Mouse (Mus musculus) spleen, postnatal 4 days (tissue): ENCODE data around the gene Zfp385c.
"Not testable (repeated sequence)": the region's sequence is repeated elsewhere in the genome, so short reads cannot be mapped to it uniquely, and the experiment has no call there.

Experiments
- DNase-seq, 2 experiments: peaks; one replicate each; pipeline ENCODE4 v3.0.0; 2022; ENCODE audit warnings: low spot score in 2 of 2

The Zfp385c gene

DNA sequence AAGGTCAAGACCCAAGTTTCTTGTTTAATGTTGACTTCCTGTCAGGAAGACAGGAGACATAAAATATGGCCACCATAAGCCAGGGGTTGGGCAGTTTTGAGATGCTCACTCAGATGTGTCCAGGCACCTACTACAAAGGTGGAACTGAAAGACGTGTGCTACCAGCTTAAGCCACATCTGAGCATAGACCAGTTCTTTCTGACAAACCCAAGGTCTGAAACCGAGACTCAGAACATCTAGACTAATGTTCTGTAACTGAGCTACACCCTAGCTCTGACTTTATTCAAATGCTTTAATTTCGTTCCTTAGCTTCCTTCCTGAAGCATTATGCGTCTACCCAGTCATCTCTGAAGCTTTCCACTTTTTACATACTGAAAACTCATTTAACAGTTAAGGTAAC is 94.2 kb downstream of the Zfp385c start:
- DNase-seq = no peak

DNA sequence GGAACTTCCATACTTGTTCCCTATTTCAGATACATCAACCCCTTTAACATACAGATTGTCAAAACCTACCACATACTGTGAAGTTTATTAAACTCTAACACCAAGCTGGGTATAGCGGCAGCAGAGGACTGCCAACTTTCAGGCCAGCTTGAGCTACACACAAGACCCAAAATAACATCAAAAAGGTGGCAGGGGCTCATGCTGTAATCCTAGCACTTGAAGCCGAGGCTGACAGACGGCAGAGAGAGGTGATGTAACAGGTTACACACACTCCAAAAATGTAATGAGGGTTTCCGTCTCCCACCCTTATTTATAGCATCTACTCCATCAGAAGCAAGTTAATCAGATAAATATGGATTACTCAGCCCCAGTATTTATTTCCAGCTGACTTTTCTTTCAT is 96.7 kb downstream of the Zfp385c start:
- DNase-seq = no peak

DNA sequence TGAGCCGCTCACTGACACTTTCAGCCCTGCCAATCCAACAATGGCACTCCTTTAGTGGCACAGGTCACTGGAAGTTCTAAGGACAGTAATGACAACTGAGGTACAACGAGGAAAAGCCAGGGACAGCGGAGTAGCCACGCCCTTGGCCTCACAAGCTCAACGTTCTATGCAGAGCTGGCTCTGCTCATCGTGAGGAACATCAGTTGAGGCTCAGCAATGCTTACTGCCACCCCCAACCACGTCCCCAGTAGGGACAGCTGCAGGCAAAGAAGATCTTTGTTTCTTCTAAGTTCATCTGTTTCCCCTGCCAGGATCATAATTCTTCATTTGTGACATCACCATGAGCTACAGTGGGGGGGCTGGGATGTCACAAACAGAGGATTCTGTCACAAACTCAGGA is 97.6 kb downstream of the Zfp385c start:
- DNase-seq = no peak

DNA sequence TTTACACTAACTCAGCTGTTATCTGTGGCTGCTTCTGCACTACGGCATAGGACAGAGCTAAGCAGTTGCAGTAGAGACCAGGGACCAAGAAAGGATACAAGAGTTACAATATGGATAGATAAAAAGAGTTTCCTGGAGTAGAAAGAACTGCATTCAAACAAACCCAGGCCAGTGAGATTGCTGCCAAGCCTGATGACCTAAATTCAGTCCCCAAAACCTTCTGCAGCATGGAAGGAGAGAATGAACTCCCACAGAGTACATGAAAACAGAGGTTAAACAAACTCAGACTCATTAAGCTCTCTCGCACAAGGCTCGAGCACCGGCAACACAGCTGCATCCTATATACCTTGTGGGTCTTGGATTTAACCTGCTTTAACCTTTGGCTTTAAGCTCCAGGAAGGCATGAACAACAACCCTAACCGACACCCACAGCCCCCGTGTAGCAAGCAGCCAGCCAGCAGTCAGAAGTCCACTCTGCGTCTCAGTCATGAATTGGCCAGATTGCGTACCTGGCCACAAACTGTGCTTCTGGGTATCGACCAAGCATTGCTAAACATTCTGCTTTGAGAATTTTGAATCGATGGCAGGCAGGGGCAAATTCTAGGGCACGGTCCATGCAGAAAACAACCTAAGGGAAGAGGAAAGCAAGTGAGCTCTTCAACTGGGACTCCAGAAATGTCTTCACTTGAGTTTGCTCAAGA is 99.8 kb downstream of the Zfp385c start:
- DNase-seq = no peak

DNA sequence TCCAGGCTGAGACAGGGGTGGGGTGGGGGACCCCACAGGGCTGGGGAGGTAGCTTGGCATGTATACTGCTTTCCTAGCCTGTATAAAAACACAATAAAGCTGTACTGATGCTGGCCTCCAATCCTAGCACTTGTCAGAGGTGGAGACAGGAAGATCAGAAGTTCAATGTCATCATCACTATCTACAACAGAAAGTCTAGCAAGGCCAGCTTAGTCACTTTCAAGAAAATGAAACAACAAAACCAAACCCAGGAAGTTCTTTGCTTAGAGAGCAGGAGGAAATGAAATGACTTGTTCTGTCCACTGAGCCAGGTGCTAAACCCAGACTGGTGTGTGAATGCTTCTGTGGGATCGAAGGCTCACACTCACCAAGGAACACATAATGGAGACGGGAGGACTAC is 103.8 kb downstream of the Zfp385c start:
- DNase-seq = no peak

DNA sequence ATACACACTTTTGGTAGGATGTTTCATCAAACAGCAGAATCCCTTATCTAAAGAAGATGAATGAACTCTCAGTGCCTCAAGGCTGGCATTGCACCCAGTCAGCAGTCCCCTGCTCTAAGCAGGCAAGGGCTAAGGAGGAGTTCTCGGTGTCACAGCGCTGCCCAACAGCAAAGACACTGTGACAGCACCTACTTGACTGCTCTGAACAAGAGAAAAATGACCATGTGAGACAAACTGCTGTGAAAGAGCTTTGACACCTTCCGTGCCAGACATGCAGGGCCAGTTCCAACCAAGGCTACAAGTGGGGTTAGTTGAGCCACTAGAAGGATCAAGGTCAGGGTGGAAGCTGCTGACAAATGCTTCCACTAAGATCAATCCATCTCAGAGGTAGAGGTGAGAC is 107.1 kb downstream of the Zfp385c start:
- DNase-seq = no peak

DNA sequence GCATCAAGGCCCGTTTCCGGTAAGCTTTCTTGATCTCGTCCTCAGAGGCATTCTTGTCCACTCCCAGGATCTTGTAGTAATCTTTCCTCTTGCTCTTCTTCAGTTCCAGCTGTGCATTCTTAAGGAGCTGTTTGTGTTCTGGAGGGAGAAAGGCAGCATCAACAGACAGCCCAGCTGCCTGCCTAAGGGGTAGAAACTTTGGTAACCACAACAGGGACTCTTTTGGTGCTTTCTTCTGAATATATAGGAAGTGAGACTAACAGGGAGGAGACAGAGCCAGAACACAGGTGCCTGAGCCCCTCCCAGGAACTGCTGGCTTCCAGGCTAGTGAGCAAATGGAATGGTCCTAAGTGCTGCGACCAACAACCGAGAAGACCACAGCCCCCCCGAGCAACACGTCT is 107.7 kb downstream of the Zfp385c start:
- no peak for DNase-seq

DNA sequence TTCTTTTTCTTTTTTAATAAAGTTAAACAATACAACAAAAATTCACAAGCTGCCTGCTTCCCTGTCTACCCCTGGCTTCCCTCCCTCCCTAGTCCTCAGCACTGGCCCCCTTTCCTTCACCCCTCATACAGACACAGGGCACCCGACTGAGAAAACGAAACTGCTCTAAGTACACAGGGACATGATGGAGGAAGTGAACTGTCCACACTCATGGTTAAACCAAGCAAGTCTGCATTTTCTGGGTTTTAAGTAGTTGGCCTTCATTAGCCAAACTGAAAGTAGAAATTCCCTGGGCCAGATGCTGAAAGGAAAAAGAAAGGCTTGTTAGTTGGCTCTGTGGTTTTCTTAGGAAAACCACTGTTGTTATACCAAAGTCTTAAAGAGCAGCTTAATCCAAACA is 109.4 kb downstream of the Zfp385c start:
- no peak for DNase-seq

DNA sequence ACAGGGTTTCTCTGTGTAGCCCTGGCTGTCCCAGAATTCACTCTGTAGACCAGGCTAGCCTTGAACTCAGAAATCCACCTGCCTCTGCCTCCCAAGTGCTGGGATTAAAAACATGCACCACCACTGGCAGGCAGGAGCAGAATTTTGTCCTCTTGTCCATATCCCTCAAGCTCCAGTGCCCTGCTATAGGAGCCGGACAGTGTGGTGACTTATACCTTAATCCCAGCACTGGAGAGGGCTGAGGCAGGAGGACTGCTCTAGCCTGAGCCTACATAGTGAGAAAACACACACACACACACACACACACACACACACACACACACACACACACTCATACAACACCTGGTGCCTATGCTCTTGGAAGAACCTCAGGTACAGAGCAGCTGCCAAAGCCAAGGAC is 109.8 kb downstream of the Zfp385c start:
- not testable (repeated sequence) for DNase-seq

DNA sequence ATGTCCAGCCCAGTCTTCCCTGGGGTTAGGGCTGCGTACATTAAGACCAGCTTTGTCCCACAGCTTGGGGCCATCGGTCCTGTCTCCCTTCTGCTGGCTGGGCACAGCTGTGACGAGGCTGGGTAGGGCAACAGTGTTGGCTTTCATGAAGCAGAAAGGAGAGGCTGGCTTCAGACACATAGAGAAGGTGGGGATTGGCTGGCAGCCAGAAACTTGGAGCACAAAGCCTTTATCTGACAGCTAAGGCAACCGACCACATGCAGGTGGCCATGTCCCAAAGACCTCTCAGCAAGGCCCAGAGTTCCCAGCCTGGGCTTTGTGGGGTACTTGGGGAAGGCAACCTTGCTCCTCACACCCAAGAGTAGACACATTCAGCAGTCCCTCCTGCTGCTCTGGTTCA is 110.5 kb downstream of the Zfp385c start:
- DNase-seq = peak; percentile 64 to 80

DNA sequence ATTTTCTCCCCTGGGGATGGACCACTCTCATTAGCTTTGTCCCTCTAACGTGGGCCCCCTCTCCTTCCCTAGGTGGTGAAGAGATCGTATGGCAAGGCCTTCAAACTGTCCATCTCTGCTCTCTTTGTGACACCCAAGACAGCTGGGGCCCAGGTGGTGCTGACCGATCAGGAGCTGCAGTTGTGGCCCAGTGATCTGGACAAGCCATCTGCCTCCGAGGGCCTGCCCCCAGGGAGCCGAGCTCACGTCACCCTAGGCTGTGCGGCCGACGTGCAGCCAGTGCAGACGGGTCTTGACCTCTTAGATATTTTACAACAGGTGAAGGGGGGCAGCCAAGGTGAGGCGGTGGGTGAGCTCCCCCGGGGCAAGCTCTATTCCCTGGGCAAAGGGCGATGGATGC is 112.0 kb downstream of the Zfp385c start:
- peak in 1 of 2 experiments; percentile 29 for DNase-seq

DNA sequence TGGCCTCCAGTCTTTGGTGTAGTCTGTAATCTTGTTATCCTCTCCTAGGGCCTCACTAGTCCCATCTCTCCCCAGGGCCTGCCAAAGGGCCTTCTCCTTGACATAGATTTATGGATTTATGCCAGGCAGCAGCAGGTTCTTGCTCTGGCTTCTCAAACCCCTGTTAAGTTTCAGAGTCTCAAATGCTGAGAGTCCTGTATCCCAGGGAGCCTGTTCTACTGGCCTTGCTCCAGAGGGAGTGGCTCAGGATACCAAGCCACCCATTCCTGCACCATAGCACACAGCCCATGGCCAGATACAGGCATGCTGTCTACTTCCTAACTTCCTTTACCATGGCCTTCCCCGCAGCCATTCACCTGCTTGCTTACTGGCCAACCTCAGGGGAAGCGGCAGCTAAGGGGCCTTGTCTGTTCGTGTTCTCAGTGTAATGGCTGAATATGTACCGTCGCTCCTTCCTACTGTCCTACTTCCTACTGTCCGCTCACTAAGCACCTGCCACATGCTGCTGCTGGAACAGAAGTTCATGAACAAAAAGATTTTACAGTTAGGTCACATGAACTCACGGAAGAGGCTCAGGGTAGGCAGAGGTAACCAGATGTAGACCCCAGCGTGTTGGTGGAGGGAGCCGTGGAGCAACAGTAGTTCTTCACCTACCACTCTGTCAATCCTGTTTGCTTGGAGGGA is 113.0 kb downstream of the Zfp385c start:
- DNase-seq = no peak

DNA sequence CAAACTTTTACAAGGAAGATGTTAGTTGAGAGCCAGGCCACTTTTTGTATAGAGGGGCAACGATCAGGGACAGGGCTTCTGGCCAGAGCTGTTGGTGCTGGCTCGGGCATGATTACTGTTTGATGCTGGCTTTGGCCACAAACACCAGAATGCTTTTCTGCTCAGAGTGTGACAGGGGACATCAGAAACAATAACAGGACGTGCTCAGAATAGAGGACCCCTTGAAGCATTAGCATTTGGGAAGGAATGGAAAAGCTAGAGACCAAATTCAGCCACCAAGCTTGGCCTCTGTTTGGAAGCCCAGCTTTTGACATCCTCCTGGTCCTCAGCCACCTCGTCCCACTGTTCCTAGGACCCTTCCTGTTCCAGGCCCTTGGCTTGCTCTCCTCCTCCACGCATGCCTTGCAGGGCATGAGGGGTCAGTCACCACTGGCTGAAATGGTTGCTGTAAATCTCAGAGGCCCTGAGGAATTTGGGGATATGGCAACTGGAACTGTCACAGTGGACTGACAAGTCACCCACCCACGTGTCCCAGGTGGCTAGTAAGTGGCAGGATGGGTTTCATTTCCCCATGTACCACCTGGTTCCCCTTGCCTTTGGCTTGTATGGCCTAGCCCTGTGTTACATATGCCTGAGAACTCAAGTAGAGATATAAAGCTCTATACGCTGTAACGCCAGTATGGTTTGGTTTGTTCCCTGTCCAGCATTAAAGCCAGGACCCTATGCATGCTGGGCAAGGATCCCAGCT is 114.2 kb downstream of the Zfp385c start:
- peak in 1 of 2 experiments; percentile 37 for DNase-seq
